Mouse (Mus musculus) stomach, postnatal 0 days (tissue): ENCODE measurements around the gene Pcnx2. TPM values are rescaled to one million over a fixed set of nuclear protein-coding genes. Genes with fewer than 3 reads are reported as not detected.

Source experiments
- ATAC-seq: fragments of 200-750 bp; cut with Nextera tagmentation; 2 replicates; pipeline ENCODE4 v1.8.0; 2017; ENCODE audit not compliant: low FRiP score, low TSS enrichment
- DNase-seq: peaks from one replicate; pipeline ENCODE4 v3.0.0-alpha.2; 2016; ENCODE audit warnings: low spot score
- H3K27ac ChIP-seq: fragments of 300-500 bp; sonication (generic); replicated peaks from 2 replicates; pipeline ENCODE4 v1.5.1; 2014; ENCODE audit warnings: mild to moderate bottlenecking, control low read depth
- H3K27me3 ChIP-seq: fragments of 300-500 bp; sonication (generic); 2 replicates; pipeline ENCODE4 v1.6.1; 2014; ENCODE audit warnings: low read length; ENCODE audit not compliant: control insufficient read depth, insufficient read depth
- H3K36me3 ChIP-seq: fragments of 300-500 bp; sonication (generic); 2 replicates; pipeline ENCODE4 v1.6.1; 2014; ENCODE audit warnings: low read length, mixed read lengths; ENCODE audit not compliant: control insufficient read depth, insufficient read depth
- H3K4me1 ChIP-seq: fragments of 300-500 bp; sonication (generic); replicated peaks from 2 replicates; pipeline ENCODE4 v1.6.1; 2014; ENCODE audit warnings: antibody characterized with exemption; ENCODE audit not compliant: control insufficient read depth, insufficient read depth
- H3K4me2 ChIP-seq: fragments of 300-500 bp; sonication (generic); replicated peaks from 2 replicates; pipeline ENCODE4 v1.6.1; 2014; ENCODE audit warnings: low read depth, mild to moderate bottlenecking, control low read depth, moderate library complexity
- H3K4me3 ChIP-seq: fragments of 300-500 bp; sonication (generic); 2 replicates; pipeline ENCODE4 v1.5.1; 2014; ENCODE audit warnings: low read depth, low read length, control low read depth
- H3K9ac ChIP-seq: fragments of 300-500 bp; sonication (generic); 2 replicates; pipeline ENCODE4 v1.6.1; 2014; ENCODE audit warnings: mild to moderate bottlenecking, low read length, control low read depth, mixed read lengths
- H3K9me3 ChIP-seq: fragments of 300-500 bp; sonication (generic); 2 replicates; pipeline ENCODE4 v1.6.1; 2016; ENCODE audit warnings: low read length; ENCODE audit not compliant: control insufficient read depth
- CTCF ChIP-seq: IDR thresholded peaks from 2 replicates; pipeline ENCODE4 v1.5.1; 2016; ENCODE audit warnings: antibody characterized with exemption, low read depth, mild to moderate bottlenecking, moderate library complexity
- EP300 ChIP-seq: optimal IDR thresholded peaks from 2 replicates; pipeline ENCODE3; 2016; ENCODE audit warnings: antibody characterized with exemption
- WGBS: fragments of 180-500 bp; shearing (Covaris S2); extraction: QIAGEN DNeasy Blood & Tissue Kit; methylation state at CpG from one replicate; pipeline ENCODE4 v1.1.7; 2014; 5-methylcytosine and 5-hydroxymethylcytosine counted together
- polyA plus RNA-seq: library from polyadenylated mRNA; unstranded; fragments of >200 nt; fragmentation: Nextera tagmentation; extraction: Ambion mirVana; gene quantifications from 2 replicates; pipeline ENCODE4 v1.2.1, GENCODE M21; 2015

Pcnx2 gene
- polyA plus RNA-seq, 1 experiment from 2014 or later: 0.17 TPM

GRCm38 (mm10) chr8:125740655-125741054 is 157.5 kb downstream of the Pcnx2 start:
- Histone ChIP-seq H3K4me1 (no peaks in the 10 kb centered on the region), H3K4me3 (no peak overlapping the region), H3K36me3 (0 out of 2 replicates have a peak, but pooled peaks cover under 1% of the 10 kb centered on the region), H3K9ac (no peak overlapping the region), H3K27ac (no peak overlapping the region), H3K4me2 (no peak overlapping the region), H3K9me3 (no peaks in the 10 kb centered on the region), H3K27me3 (no peaks in the 10 kb centered on the region)
- 69% methylated on average over 10 of the region's 10 CpGs for WGBS
- no peak for DNase-seq
- TF ChIP-seq CTCF: no peak
- no peak for TF ChIP-seq EP300
- ATAC-seq: no peak

GRCm38 (mm10) chr8:125738956-125739355 is 159.2 kb downstream of the Pcnx2 start:
- Histone ChIP-seq H3K4me3 (no peak overlapping the region), H3K36me3 (no peaks in the 10 kb centered on the region), H3K27me3 (no peaks in the 10 kb centered on the region), H3K27ac (no peak overlapping the region), H3K9ac (no peak overlapping the region), H3K4me2 (no peak overlapping the region), H3K9me3 (no peaks in the 10 kb centered on the region), H3K4me1 (no peaks in the 10 kb centered on the region)
- 88% methylated on average over 4 of the region's 4 CpGs for WGBS
- no peak for ATAC-seq
- no peak for DNase-seq
- TF ChIP-seq CTCF (no peak), EP300 (no peak)

GRCm38 (mm10) chr8:125733964-125734956 is 163.9 kb downstream of the Pcnx2 start:
- ATAC-seq: peak; percentile 91
- TF ChIP-seq EP300: no peak
- peak; percentile 18; the same call in 1 of the 2 replicates for TF ChIP-seq CTCF
- peak overlapping the region; percentile 45 for H3K27ac ChIP-seq
- peaks cover 2% of the 10 kb centered on the region; the same call in 1 of the 2 replicates for H3K4me1 ChIP-seq
- H3K9me3 ChIP-seq: no peaks in the 10 kb centered on the region
- WGBS: 6% methylated on average over 51 of the region's 52 CpGs
- H3K36me3 ChIP-seq: no peaks in the 10 kb centered on the region
- peak overlapping the region; percentile 68 for H3K4me3 ChIP-seq
- peak overlapping the region; percentile 75 for H3K4me2 ChIP-seq
- peak overlapping the region; percentile 81 for H3K9ac ChIP-seq
- DNase-seq: peak; percentile 94
- H3K27me3 ChIP-seq: no peaks in the 10 kb centered on the region

GRCm38 (mm10) chr8:125729746-125730145 is 168.4 kb downstream of the Pcnx2 start, which contains the start of gene Ntpcr:
Gene Ntpcr, plus strand, starts transcription at chr8:125729963.
- H3K9ac ChIP-seq: no peak within 1 kb of the TSS
- H3K36me3 ChIP-seq: no peaks in the 10 kb centered on the region
- no peak for DNase-seq
- TF ChIP-seq EP300 (no peak), CTCF (no peak)
- no peak within 1 kb of the TSS for H3K27ac ChIP-seq
- 72% methylated on average over 7 of the region's 7 CpGs for WGBS
- H3K9me3 ChIP-seq: no peaks in the 10 kb centered on the region
- H3K27me3 ChIP-seq: no peaks in the 10 kb centered on the region
- H3K4me1 ChIP-seq: peaks cover 2% of the 10 kb centered on the region; the same call in 1 of the 2 replicates
- ATAC-seq: no peak
- H3K4me3 ChIP-seq: no peak within 1 kb of the TSS
- H3K4me2 ChIP-seq: no peak within 1 kb of the TSS

- Histone ChIP-seq H3K27me3 (no peaks in the 10 kb centered on the region), H3K4me3 (no peak overlapping the region), H3K4me1 (no peaks in the 10 kb centered on the region), H3K4me2 (no peak overlapping the region), H3K36me3 (no peaks in the 10 kb centered on the region), H3K27ac (no peak overlapping the region), H3K9ac (no peak overlapping the region), H3K9me3 (no peaks in the 10 kb centered on the region)
- TF ChIP-seq CTCF (no peak), EP300 (no peak)
- ATAC-seq: no peak
- no peak for DNase-seq
- 44% methylated on average over 8 of the region's 8 CpGs for WGBS
These were observed 170.3 kb downstream of the Pcnx2 start for GRCm38 (mm10) chr8:125727797-125728196.

- Histone ChIP-seq H3K36me3 (no peaks in the 10 kb centered on the region), H3K9me3 (no peaks in the 10 kb centered on the region), H3K4me1 (no peaks in the 10 kb centered on the region), H3K27me3 (no peaks in the 10 kb centered on the region), H3K4me2 (no peak overlapping the region), H3K9ac (no peak overlapping the region), H3K4me3 (no peak overlapping the region), H3K27ac (no peak overlapping the region)
- ATAC-seq (no peak), DNase-seq (no peak)
- TF ChIP-seq EP300 (no peak), CTCF (no peak)
- WGBS: 73% methylated on average over 5 of the region's 5 CpGs
These were observed 171.1 kb downstream of the Pcnx2 start for GRCm38 (mm10) chr8:125726986-125727385.
